Mouse (Mus musculus): ENCODE results near the gene Gnat1. TPM values are rescaled to one million over a fixed set of nuclear protein-coding genes. Genes with fewer than 3 reads are reported as not detected.

The Gnat1 gene
- polyA plus RNA-seq, 1 experiment, result 0.09 TPM

DNA sequence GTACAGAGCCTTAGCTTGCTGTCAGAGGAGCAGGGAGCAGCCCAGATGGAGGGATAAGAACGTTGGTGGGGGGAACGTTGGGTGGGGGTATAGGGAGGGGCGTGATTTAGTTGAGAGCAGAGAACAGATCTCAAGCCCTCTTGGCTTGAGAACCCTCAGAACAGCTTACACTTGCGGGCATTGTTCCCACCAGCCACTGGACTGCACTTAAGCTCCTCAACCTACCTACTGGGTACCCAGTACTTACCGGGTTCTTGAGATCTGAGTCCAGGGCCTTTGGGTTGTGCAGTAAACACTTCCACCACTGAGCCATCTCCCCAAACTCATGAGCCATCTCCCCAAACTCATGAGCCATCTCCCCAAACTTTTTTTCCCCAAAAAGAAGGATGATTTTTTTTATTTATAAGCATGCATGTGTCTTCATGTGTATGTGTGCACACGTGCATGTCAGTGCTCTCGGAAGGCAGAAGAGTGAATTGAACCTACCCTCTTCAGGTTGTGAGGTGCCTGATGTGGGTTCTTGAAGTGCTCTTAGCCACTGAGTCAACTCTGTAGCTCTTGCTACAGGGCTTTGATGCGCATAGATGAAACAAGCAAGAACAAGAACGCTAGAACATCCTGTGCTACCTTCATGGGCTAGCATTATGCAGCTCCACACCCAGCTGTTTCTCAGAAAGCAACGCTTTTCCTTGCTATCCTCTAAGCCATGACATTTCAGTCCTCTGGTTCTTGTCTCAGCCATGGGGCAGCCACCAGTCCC is 39.4 kb upstream of the Gnat1 start:
- Histone ChIP-seq H3K27ac (ENCODE audit: insufficient read depth, low read depth, low read length) (no peak overlapping the region), H3K4me1 (ENCODE audit: control insufficient read depth, insufficient read depth, low read length) (peaks cover 6% of the 10 kb centered on the region), H3K27me3 (replicated peaks; ENCODE audit: control insufficient read depth, insufficient read depth, low read length) (no peaks in the 10 kb centered on the region), H3K4me3 (ENCODE audit: insufficient read depth, low read depth, low read length) (no peak overlapping the region), H3K36me3 (ENCODE audit: control insufficient read depth, insufficient read depth, low read length) (no peaks in the 10 kb centered on the region)
- no peak for DNase-seq
- 84% methylated on average over 10 of the region's 10 CpGs for WGBS
- TF ChIP-seq POLR2A (IDR thresholded peaks at IDR 0.05; ENCODE audit: low read depth, low read length) (no peak), CTCF (conservative IDR thresholded peaks at IDR 0.05; ENCODE audit: insufficient read depth, insufficient read length, low read depth, low read length) (no peak)

DNA sequence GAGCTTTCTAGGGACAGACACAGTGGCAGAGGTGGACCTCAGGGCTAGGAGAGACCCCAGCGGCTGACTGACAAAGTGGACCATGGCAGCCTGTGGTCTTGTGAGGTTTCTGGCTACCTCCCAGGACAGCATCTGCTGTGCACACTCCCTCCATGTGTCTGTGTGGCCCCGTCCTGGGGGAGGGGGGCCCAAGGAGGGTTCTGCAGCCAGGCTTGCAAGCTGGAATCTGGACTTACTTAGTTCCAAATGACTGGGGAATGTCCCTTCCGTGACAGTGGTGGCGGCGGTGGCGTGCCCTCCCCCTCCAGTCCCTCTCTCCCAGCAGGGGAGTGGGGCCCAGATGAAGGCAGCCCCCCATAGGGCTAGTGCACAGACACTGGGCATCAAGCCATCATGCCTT is 37.4 kb upstream of the Gnat1 start:
- no peak overlapping the region for H3K27ac ChIP-seq (ENCODE audit: insufficient read depth, low read depth, low read length)
- H3K4me1 ChIP-seq (ENCODE audit: control insufficient read depth, insufficient read depth, low read length), result no peaks in the 10 kb centered on the region
- TF ChIP-seq CTCF (conservative IDR thresholded peaks at IDR 0.05; ENCODE audit: insufficient read depth, insufficient read length, low read depth, low read length), result no peak
- TF ChIP-seq POLR2A (IDR thresholded peaks at IDR 0.05; ENCODE audit: low read depth, low read length), result no peak

DNA sequence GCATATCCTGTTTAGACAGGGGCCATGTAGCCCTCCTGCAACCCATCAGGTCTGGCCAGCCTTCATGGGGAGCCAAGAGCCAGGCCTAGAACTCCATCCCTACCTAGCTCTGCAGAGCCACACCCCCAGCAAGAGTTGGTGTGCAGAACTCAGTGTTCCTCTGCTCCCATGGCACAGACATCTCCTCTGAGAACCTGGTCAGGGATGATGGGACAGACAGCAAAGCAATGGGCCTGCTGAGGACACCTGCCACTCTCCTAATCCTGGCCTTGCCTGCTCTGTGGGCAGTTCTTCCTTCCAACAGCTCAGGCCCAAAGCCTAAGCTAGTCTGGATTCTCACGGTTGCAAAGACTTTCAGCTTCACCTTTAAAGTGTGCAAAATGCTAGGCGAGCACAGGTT is 36.1 kb upstream of the Gnat1 start:
- Histone ChIP-seq H3K27me3 (replicated peaks; ENCODE audit: control insufficient read depth, insufficient read depth, low read length) (no peaks in the 10 kb centered on the region), H3K27ac (ENCODE audit: insufficient read depth, low read depth, low read length) (no peak overlapping the region), H3K4me3 (ENCODE audit: insufficient read depth, low read depth, low read length) (no peak overlapping the region), H3K36me3 (ENCODE audit: control insufficient read depth, insufficient read depth, low read length) (no peaks in the 10 kb centered on the region), H3K4me1 (ENCODE audit: control insufficient read depth, insufficient read depth, low read length) (no peaks in the 10 kb centered on the region)
- 97% methylated on average over 2 of the region's 2 CpGs for WGBS
- TF ChIP-seq CTCF (conservative IDR thresholded peaks at IDR 0.05; ENCODE audit: insufficient read depth, insufficient read length, low read depth, low read length), result no peak
- no peak for TF ChIP-seq POLR2A (IDR thresholded peaks at IDR 0.05; ENCODE audit: low read depth, low read length)
- no peak for DNase-seq

More for the DNA sequence above, 37.4 kb upstream of the Gnat1 start:
- 64% methylated on average over 6 of the region's 6 CpGs for WGBS
- Histone ChIP-seq H3K4me3 (ENCODE audit: insufficient read depth, low read depth, low read length) (no peak overlapping the region), H3K36me3 (ENCODE audit: control insufficient read depth, insufficient read depth, low read length) (no peaks in the 10 kb centered on the region), H3K27me3 (replicated peaks; ENCODE audit: control insufficient read depth, insufficient read depth, low read length) (no peaks in the 10 kb centered on the region)
- no peak for DNase-seq

DNA sequence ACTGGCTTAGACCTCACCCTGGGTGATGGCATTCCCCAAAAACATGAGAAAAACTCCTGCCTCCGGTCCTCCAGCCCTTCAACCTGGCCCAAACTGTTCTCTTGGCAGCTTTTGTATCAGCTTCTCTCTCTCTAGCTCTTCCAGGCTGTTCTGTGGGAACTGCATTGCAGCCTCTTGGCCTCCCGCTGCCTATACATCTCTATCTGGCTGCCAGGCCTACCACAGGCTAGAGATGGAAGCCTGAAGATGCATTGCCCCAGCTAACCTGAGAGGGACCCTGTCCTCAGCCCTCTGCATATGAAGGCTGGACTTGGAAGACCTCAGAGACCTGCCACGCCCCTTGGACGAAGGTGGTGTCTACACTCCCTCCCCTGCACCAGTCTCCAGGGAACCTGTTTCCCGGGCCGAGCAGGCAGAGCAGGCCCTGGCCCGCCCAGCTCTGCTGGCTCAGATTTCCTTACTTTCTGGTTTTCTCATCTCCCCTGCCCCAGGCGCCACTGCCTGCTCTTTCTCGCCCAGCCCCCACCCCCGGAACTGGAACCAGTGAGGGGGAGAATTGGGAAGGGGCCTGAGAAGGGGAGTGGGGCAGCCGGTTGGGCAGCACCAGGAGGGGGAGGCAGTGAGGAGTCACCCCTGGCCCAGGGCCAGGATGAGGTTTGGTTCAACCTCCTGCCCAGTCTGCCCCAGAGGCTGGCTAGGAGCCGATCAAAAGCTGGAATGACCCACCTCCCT is 34.9 kb upstream of the Gnat1 start:
- WGBS, result 22% methylated on average over 12 of the region's 12 CpGs
- H3K27ac ChIP-seq (ENCODE audit: insufficient read depth, low read depth, low read length), result 0 out of 2 replicates have a peak overlapping the region, but pooled peaks have one; percentile 26
- no peaks in the 10 kb centered on the region for H3K27me3 ChIP-seq (replicated peaks; ENCODE audit: control insufficient read depth, insufficient read depth, low read length)
- no peaks in the 10 kb centered on the region for H3K36me3 ChIP-seq (ENCODE audit: control insufficient read depth, insufficient read depth, low read length)
- H3K4me1 ChIP-seq (ENCODE audit: control insufficient read depth, insufficient read depth, low read length), result no peaks in the 10 kb centered on the region
- H3K4me3 ChIP-seq (ENCODE audit: insufficient read depth, low read depth, low read length), result no peak overlapping the region
- DNase-seq, result peak; percentile 64
- TF ChIP-seq CTCF (conservative IDR thresholded peaks at IDR 0.05; ENCODE audit: insufficient read depth, insufficient read length, low read depth, low read length) (no peak), POLR2A (IDR thresholded peaks at IDR 0.05; ENCODE audit: low read depth, low read length) (no peak)

DNA sequence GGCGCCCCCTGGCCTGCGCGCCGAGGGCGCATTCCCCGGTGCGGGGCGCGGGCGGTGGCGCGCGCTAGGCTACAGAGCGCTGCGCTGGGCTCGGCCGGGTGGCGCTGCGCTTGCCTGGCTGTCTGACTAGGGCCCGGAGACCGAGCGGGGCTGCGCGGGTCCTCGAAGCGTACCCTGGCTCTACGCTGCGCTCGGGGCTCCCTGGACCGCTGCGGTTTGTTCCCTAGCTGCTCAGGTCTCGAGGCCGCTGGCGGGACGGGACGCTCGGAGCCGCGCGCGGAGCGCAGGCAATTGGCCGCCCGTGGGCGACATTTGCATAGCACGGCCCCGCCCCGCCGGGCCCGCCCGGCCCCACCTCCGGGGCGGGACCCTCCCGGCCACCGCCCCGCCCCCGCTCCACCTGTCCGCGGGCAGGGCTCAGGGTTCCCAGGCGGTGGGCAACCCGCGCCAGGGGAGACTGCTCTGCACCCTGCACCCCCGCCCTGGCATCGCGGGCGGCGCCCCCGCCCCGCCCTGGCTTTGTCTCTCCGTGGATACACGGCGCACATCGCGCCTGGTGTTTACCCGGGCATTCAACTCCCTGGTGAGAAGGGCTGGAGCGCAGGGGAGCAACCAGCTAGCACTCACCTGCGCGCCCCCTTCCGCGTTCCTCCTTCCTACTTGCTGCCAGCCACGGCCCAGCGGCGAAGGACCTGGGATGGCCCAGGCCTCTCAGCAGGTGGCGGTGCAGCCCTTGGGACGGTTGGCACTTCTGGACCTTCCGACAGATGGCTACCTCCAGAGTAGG is 30.4 kb upstream of the Gnat1 start, which contains the start of gene Sema3f:
Gene Sema3f (minus strand): TSS at position 779 of the 787 bp plus-strand sequence.
- peak; percentile 92 for DNase-seq

DNA sequence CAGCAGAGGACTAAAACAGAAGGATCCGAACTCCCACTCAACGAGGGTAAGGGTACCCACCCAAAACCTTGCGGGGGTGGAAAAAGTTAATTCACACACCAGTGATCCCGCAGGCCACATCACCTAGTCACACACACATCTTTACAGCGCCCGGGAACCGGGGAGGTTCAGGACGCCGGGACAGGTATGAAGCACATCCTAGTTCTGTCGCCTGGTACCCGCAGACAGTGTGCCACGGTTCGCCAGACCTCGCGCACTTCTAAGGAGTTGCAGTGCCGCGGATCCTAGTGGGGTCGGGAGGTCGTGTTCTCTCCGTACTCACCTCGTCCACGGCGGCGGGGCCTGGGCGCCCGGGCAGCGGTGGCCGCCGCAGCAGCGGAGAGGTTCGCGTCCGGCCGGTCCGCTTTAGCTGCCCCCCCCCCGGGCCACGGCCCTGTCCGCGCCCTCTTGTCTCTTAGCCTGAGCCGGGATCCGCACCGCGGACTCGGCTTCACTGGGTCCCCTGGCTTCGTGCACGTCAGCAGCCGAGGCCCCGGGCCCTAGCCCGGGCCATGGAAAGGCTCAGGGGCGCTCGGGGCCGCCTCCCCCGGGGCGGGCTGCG is 29.7 kb upstream of the Gnat1 start:
- Histone ChIP-seq H3K36me3 (ENCODE audit: control insufficient read depth, insufficient read depth, low read length) (no peaks in the 10 kb centered on the region), H3K4me1 (ENCODE audit: control insufficient read depth, insufficient read depth, low read length) (no peaks in the 10 kb centered on the region), H3K27me3 (replicated peaks; ENCODE audit: control insufficient read depth, insufficient read depth, low read length) (no peaks in the 10 kb centered on the region), H3K27ac (ENCODE audit: insufficient read depth, low read depth, low read length) (peak overlapping the region; percentile 49; the same call in 1 of the 2 replicates), H3K4me3 (ENCODE audit: insufficient read depth, low read depth, low read length) (peak overlapping the region; percentile 78)
- 2% methylated on average over 49 of the region's 55 CpGs for WGBS
- TF ChIP-seq POLR2A (IDR thresholded peaks at IDR 0.05; ENCODE audit: low read depth, low read length), result no peak
- no peak for TF ChIP-seq CTCF (conservative IDR thresholded peaks at IDR 0.05; ENCODE audit: insufficient read depth, insufficient read length, low read depth, low read length)
- DNase-seq, result no peak

More for the DNA sequence above, 30.4 kb upstream of the Gnat1 start, which contains the start of gene Sema3f:
- Histone ChIP-seq H3K27ac (ENCODE audit: insufficient read depth, low read depth, low read length) (peak within 1 kb of the TSS; percentile 49), H3K27me3 (replicated peaks; ENCODE audit: control insufficient read depth, insufficient read depth, low read length) (no peaks in the 10 kb centered on the region), H3K4me1 (ENCODE audit: control insufficient read depth, insufficient read depth, low read length) (no peaks in the 10 kb centered on the region), H3K36me3 (ENCODE audit: control insufficient read depth, insufficient read depth, low read length) (no peaks in the 10 kb centered on the region), H3K4me3 (ENCODE audit: insufficient read depth, low read depth, low read length) (peak within 1 kb of the TSS; percentile 78)
- 2% methylated on average over 84 of the region's 86 CpGs for WGBS
- peak; percentile 57 for TF ChIP-seq POLR2A (IDR thresholded peaks at IDR 0.05; ENCODE audit: low read depth, low read length)
- TF ChIP-seq CTCF (conservative IDR thresholded peaks at IDR 0.05; ENCODE audit: insufficient read depth, insufficient read length, low read depth, low read length), result peak; percentile 78
